Mouse (Mus musculus): ENCODE data around the gene Tbx4. TPM values are rescaled to one million over a fixed set of nuclear protein-coding genes. Genes with fewer than 3 reads are reported as not detected.

The Tbx4 gene
- polyA plus RNA-seq, 1 experiment from 2014 or later, result 1.0 TPM

DNA sequence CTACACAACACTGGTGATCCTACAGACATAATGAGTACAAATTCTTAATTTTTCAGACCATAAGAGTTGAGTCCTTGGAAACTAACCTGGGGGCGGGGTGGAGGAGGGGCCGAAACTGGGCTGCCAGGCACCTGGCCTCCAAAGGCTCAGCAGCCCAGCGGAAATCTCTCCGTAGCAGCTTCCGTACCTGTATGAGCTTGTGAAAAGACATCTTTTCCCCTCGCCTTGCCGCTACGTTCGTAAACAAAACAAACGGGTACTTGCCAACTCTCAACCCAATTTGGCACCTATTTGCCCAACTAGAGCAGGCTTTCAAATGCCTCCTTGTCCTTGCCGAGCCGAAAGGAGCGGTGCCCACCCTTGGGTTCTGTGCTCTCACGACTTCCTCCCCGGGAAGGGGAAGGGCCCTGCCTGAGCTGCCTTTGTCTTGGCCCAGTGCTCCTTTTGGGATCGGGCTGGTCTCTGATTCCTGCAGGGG lies 40.1 kb downstream of the Tbx4 start:
- WGBS, result 2% methylated on average over 16 of the region's 16 CpGs
- Histone ChIP-seq H3K4me3 (peak overlapping the region; percentile 50), H3K27me3 (replicated peaks; ENCODE audit: low read depth, poor library complexity, severe bottlenecking) (peaks cover 86% of the 10 kb centered on the region), H3K36me3 (replicated peaks) (no peaks in the 10 kb centered on the region), H3K9me3 (no peaks in the 10 kb centered on the region), H3K27ac (replicated peaks) (peak overlapping the region; percentile 30; the same call in 1 of the 2 replicates), H3K4me1 (peaks cover 30% of the 10 kb centered on the region)
- DNase-seq (ENCODE audit: low spot score), result peak; percentile 52

DNA sequence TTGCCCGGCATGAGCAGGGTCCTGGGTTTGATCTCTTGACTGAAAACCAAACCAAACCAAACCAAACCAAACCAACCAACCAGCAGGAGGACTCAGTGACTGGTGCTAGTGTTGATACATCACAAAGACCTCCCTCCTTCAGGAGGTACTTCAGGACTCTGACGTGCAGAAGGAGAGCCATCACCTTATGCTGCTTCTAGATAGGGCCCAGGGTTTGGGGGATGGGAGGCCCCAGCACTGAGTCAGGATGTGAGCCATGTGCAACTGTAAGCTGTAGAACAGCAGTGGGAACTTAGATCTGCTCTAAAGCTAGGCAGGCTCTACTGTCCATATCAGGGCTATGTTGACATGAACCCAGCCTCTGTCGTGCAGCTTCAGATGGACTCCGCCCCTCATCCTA lies 41.9 kb downstream of the Tbx4 start:
- Histone ChIP-seq H3K9me3 (no peaks in the 10 kb centered on the region), H3K4me3 (no peak overlapping the region), H3K36me3 (replicated peaks) (no peaks in the 10 kb centered on the region), H3K4me1 (peaks cover 30% of the 10 kb centered on the region), H3K27me3 (replicated peaks; ENCODE audit: low read depth, poor library complexity, severe bottlenecking) (peaks cover 76% of the 10 kb centered on the region), H3K27ac (replicated peaks) (no peak overlapping the region)
- no peak for DNase-seq (ENCODE audit: low spot score)
- 72% methylated on average over 4 of the region's 4 CpGs for WGBS

DNA sequence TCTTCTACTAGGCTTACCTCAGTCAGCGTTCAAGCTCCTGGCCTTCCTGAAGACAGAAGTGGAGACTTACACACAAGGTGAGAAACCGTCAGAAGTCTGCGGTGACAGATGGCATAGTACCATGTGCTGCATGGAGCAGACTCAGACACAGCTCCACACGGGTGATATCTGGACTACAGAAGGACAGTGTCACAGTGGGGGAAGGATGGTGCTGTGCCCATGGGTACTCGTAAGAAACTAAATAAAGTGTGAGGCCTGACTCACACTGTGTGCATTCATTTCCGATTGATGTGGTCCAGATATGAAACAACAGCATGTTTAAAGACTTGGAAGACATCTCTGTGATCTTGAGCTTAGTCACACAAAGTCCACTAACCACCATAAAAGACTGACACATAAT lies 43.4 kb downstream of the Tbx4 start:
- no peaks in the 10 kb centered on the region for H3K9me3 ChIP-seq
- peaks cover 20% of the 10 kb centered on the region for H3K4me1 ChIP-seq
- 93% methylated on average over 6 of the region's 6 CpGs for WGBS
- H3K27me3 ChIP-seq (replicated peaks; ENCODE audit: low read depth, poor library complexity, severe bottlenecking), result peaks cover 67% of the 10 kb centered on the region
- no peak for DNase-seq (ENCODE audit: low spot score)
- no peak overlapping the region for H3K4me3 ChIP-seq
- H3K36me3 ChIP-seq (replicated peaks), result no peaks in the 10 kb centered on the region
- H3K27ac ChIP-seq (replicated peaks), result no peak overlapping the region

DNA sequence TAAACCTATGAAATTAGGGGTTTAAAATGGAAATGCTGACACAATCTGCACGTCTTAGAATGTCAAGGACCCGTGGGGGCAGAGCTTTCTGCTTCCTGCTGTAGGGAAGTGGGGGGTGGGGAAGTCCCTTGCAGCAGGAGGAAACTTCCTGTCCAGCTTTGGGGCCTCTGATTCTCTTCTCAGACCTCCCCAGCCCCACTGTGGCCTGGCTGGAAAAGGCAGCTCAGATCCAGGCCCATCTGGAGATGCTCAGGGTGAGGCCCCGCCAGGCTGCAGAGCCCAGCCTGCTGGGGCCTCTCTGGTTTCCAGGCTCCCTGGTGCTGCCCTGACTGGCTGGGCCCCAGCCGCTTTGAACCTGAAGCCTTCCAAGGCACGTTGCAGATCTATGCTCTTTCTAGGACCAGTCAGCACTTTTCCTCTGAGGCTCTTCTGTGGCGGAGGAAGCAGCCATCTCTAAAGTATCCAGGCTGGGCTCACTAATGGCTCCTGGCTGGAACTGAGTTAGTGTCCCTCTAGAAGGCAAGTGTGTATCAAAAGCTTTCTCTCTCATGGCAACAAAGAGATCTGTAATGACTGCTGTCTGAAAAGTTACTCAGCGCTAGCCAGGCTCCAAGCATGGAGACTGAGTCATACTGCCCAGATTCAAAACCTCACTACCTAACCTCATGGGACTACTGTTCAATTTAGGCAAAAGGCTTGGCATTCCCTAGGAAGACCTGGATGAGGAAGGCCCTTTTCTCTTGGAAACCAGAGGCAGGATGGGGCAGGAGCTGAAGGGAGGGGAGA lies 55.8 kb downstream of the Tbx4 start:
- no peak overlapping the region for H3K4me3 ChIP-seq
- WGBS, result 35% methylated on average over 7 of the region's 7 CpGs
- no peaks in the 10 kb centered on the region for H3K9me3 ChIP-seq
- peak; percentile 76 for DNase-seq (ENCODE audit: low spot score)
- H3K27me3 ChIP-seq (replicated peaks; ENCODE audit: low read depth, poor library complexity, severe bottlenecking), result peaks cover 5% of the 10 kb centered on the region
- H3K4me1 ChIP-seq, result peaks cover 24% of the 10 kb centered on the region
- no peaks in the 10 kb centered on the region for H3K36me3 ChIP-seq (replicated peaks)
- peak overlapping the region; percentile 84 for H3K27ac ChIP-seq (replicated peaks)

DNA sequence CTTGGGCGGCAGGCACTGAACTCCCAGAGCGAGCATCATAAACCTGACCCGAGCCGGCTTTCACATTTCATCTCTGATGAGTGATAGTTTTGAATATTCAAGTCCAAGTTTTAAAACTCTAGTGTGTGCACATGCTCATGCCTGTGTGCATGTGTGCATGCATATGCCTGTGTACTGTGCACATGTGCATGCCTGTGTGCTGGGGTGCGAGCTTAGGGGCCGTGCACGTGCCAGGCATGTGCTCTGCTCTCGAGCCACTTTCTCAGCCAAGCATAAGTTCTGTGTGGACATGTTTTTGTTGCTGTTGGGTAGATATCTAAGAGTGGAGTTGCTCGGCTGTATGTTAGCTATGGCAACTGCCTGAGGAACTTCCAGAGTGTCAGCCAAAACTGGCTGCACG lies 62.5 kb downstream of the Tbx4 start:
- no peak overlapping the region for H3K4me3 ChIP-seq
- no peaks in the 10 kb centered on the region for H3K4me1 ChIP-seq
- no peaks in the 10 kb centered on the region for H3K27me3 ChIP-seq (replicated peaks; ENCODE audit: low read depth, poor library complexity, severe bottlenecking)
- no peak for DNase-seq (ENCODE audit: low spot score)
- no peak overlapping the region for H3K27ac ChIP-seq (replicated peaks)
- H3K36me3 ChIP-seq (replicated peaks), result no peaks in the 10 kb centered on the region
- no peaks in the 10 kb centered on the region for H3K9me3 ChIP-seq
- WGBS, result 88% methylated on average over 10 of the region's 10 CpGs

DNA sequence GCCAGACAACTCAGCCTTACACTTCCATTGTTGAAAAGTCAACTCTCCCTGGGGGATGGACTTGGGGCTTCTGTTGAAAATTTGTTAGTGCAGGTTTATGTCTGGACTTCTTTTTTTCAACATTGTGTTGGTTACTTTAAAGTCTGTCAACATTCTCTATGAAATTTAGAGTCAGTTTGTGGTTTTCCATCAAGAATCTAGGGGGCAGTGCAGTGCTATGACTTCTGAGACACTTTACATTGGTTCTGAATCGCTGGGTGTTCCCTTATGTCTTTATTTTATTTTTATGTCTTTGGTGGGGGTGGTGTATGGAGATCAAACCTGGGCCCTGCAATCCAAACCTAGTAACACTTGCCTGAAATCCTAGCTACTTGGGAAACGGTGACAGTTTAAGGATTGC lies 63.5 kb downstream of the Tbx4 start:
- Histone ChIP-seq H3K4me3 (no peak overlapping the region), H3K27ac (replicated peaks) (no peak overlapping the region), H3K27me3 (replicated peaks; ENCODE audit: low read depth, poor library complexity, severe bottlenecking) (no peaks in the 10 kb centered on the region; the same call in 1 of the 2 replicates), H3K9me3 (no peaks in the 10 kb centered on the region), H3K4me1 (no peaks in the 10 kb centered on the region), H3K36me3 (replicated peaks) (no peaks in the 10 kb centered on the region)
- DNase-seq (ENCODE audit: low spot score), result no peak
- WGBS, result 84% methylated on average over 2 of the region's 2 CpGs

DNA sequence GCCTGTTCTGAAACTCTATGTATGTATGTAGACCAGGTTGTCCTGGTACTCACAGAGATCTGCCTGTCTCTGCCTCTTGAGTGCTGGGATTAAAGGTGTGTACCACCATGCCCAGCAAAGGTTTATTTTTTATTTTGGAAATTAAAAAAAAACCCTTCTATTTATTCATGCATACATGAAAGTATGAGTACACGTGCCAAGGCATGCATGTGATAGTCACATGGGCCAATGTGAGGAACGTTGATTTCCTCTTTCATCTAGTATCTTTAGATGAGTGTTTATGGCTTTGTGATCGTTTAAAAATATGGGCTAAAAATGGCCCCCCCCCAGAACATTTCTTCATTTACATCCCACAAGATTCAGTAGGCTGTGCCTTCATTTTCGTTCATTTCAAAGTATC lies 66.3 kb downstream of the Tbx4 start:
- WGBS, result 84% methylated on average over 4 of the region's 4 CpGs
- DNase-seq (ENCODE audit: low spot score), result no peak
- H3K4me1 ChIP-seq, result 0 out of 2 replicates have a peak, but pooled peaks cover 7% of the 10 kb centered on the region
- H3K9me3 ChIP-seq, result no peaks in the 10 kb centered on the region
- H3K27me3 ChIP-seq (replicated peaks; ENCODE audit: low read depth, poor library complexity, severe bottlenecking), result peaks cover 4% of the 10 kb centered on the region; the same call in 1 of the 2 replicates
- no peak overlapping the region for H3K27ac ChIP-seq (replicated peaks)
- H3K36me3 ChIP-seq (replicated peaks), result no peaks in the 10 kb centered on the region
- no peak overlapping the region for H3K4me3 ChIP-seq

DNA sequence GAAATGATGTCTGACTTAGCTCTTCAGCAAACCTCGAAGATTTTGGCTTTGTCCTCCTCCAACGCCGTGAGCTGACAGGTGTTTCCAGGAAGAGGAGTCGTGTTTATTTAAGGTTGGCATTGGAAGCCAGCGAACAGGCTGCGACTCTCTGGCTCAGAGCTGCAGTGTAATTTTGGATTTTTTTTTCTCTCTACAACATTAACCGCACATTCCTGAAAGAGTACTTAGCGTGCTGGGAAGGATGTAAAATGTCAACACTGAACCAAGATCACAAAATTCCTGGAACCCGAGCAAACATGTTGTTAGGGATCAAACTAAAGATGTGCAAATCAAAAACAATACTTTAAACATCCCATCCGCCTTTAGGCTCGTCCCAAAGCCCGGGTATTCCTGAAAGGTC lies 69.4 kb downstream of the Tbx4 start:
- H3K9me3 ChIP-seq, result no peaks in the 10 kb centered on the region
- peaks cover 4% of the 10 kb centered on the region; the same call in 1 of the 2 replicates for H3K27me3 ChIP-seq (replicated peaks; ENCODE audit: low read depth, poor library complexity, severe bottlenecking)
- WGBS, result 79% methylated on average over 12 of the region's 12 CpGs
- no peaks in the 10 kb centered on the region for H3K36me3 ChIP-seq (replicated peaks)
- no peak overlapping the region for H3K27ac ChIP-seq (replicated peaks)
- DNase-seq (ENCODE audit: low spot score), result no peak
- no peak overlapping the region for H3K4me3 ChIP-seq
- 0 out of 2 replicates have a peak, but pooled peaks cover 7% of the 10 kb centered on the region for H3K4me1 ChIP-seq

DNA sequence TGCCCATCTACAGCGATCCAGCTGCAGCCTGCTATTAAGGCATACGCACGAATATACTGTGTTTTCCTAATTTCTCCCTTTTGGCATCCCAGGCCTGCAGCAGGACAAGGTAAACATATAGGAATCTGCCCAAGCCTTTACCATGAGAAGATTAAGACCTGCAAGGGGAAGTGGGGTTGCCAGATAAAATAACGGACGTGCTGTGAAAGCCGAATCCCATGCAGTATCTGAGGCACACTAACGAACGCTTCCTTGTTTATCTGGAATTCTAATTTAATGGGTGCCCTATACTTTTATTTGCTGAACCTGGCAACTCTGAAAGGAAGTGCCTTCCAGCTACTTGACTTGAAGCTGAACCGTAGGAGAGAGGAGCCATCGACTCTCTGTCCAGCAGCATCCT lies 70.2 kb downstream of the Tbx4 start:
- Histone ChIP-seq H3K4me1 (0 out of 2 replicates have a peak, but pooled peaks cover 7% of the 10 kb centered on the region), H3K27ac (replicated peaks) (no peak overlapping the region), H3K4me3 (no peak overlapping the region), H3K36me3 (replicated peaks) (no peaks in the 10 kb centered on the region), H3K9me3 (no peaks in the 10 kb centered on the region), H3K27me3 (replicated peaks; ENCODE audit: low read depth, poor library complexity, severe bottlenecking) (peaks cover 4% of the 10 kb centered on the region; the same call in 1 of the 2 replicates)
- 83% methylated on average over 10 of the region's 10 CpGs for WGBS
- DNase-seq (ENCODE audit: low spot score), result no peak

DNA sequence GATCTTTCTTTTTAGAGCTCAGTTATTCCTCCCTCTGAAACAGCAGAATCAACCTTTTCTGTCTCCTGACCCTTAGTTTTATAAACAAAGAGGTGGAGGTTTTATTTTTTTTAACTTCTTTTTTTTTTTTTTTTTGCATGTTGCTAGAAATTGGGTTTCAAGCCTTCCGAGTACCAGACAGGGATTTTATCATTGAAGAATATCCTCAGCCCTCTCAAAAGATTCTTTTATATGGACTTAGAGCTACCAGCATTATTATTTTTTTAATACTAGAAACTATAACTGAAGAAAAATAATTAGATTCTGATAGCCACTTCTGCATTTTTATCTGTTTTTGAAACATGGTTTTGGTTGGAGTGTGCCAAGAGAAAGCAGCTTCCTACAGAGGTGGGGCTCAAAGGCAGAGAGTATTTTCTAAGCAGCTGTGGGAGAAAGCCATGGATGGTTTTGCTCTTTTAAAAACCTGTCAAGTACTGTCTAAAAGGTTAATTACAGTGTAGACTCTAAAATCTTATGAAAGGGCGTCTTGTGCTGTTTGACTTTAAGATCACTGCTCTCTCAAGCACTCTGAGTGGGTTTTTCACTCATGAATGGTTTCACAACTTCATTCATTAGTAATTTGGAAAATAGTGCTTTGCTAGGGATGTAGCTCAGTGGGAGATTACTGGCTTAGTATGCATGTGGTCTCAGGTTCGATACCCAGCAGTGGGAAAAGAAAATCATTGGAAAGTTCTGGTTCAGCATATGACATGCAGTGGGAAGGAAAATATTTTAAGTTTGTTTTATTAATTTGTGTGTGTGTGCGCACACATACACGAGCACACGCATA lies 70.9 kb downstream of the Tbx4 start:
- Histone ChIP-seq H3K4me1 (0 out of 2 replicates have a peak, but pooled peaks cover 7% of the 10 kb centered on the region), H3K9me3 (no peaks in the 10 kb centered on the region), H3K27ac (replicated peaks) (no peak overlapping the region), H3K4me3 (no peak overlapping the region), H3K36me3 (replicated peaks) (no peaks in the 10 kb centered on the region), H3K27me3 (replicated peaks; ENCODE audit: low read depth, poor library complexity, severe bottlenecking) (peaks cover 4% of the 10 kb centered on the region)
- 87% methylated on average over 6 of the region's 6 CpGs for WGBS
- DNase-seq (ENCODE audit: low spot score), result no peak

DNA sequence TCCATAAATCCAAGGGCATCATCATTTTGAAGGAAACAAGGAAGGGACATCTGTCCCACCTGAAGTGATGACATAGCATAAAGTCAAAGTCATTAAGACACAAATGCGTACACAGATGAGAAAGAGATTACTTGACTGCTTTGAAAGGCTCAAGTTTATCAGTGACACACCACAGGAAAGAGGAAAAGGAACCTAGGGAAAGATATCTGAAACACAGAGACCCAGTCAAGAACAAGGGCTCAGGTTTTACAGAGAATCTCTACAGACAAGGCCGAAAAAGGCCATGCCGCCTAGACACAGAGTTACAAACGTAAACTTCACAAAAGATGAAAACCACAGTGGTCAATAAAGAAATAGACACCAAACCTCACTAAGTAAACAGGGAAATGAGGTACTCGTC lies 73.6 kb downstream of the Tbx4 start:
- Histone ChIP-seq H3K36me3 (replicated peaks) (no peaks in the 10 kb centered on the region), H3K9me3 (no peaks in the 10 kb centered on the region), H3K4me1 (0 out of 2 replicates have a peak, but pooled peaks cover 7% of the 10 kb centered on the region), H3K27ac (replicated peaks) (no peak overlapping the region), H3K27me3 (replicated peaks; ENCODE audit: low read depth, poor library complexity, severe bottlenecking) (peaks cover 4% of the 10 kb centered on the region), H3K4me3 (no peak overlapping the region)
- no peak for DNase-seq (ENCODE audit: low spot score)
- WGBS, result 85% methylated on average over 5 of the region's 5 CpGs

DNA sequence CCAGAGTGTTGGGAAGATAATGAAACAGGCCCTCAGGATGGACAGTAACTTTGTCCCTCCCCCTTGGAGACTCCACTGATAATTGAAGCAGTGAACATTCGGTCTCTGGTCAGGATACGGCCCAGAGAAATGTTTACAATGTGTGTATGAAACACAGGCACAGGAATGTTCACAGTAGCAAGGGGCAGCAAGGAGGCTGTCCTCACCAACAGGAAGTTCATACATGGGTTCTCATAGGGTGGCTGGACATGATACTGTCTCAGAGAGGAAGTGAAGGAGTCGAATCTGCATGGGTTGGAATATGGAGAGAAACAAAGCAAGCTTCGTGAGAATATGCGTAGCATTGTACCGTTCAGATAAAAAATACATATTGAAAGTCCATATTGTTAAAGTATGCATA lies 74.1 kb downstream of the Tbx4 start:
- Histone ChIP-seq H3K9me3 (no peaks in the 10 kb centered on the region), H3K4me3 (no peak overlapping the region), H3K4me1 (0 out of 2 replicates have a peak, but pooled peaks cover 7% of the 10 kb centered on the region), H3K27ac (replicated peaks) (no peak overlapping the region), H3K36me3 (replicated peaks) (no peaks in the 10 kb centered on the region), H3K27me3 (replicated peaks; ENCODE audit: low read depth, poor library complexity, severe bottlenecking) (peaks cover under 1% of the 10 kb centered on the region; the same call in 1 of the 2 replicates)
- WGBS, result 85% methylated on average over 6 of the region's 6 CpGs
- DNase-seq (ENCODE audit: low spot score), result no peak
